Mouse (Mus musculus) cerebellum, postnatal 14 days (tissue): Measurements from ENCODE around the gene Fam210b.
A peak's percentile ranks its signal among the peaks of the same experiment; 100 is the strongest.

Source experiments
- DNase-seq, 2 experiments: peaks; one replicate each; pipeline ENCODE4 v3.0.0; 2021; ENCODE audit warnings: mixed read lengths in 2 of 2

Fam210b gene

GRCm38 (mm10) chr2:172353218-172353617 is 7.9 kb downstream of the Fam210b start:
- DNase-seq, result peak; percentile 24 to 28

DNA sequence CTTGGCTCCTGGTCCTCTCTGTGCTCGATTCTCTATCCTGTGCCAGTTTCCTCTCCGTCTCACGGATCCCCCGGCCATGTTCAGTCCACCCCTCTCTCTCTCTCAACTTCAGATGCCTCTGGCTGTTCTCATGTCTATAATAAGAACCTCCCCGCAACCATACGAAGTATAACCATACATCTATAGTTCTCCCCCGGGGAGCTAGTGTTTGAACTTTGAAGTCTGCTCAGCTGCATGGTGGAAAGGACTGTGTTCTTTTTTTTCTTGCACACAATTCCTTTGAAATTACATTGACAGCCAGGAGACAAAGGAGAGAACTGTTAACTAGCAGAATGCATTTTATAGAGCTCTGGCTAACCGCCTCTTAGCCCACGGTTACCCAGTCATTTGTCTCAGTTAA is 9.4 kb downstream of the Fam210b start:
- DNase-seq, result no peak

GRCm38 (mm10) chr2:172355833-172356232 is 10.5 kb downstream of the Fam210b start:
- peak; percentile 82 to 84 for DNase-seq

DNA sequence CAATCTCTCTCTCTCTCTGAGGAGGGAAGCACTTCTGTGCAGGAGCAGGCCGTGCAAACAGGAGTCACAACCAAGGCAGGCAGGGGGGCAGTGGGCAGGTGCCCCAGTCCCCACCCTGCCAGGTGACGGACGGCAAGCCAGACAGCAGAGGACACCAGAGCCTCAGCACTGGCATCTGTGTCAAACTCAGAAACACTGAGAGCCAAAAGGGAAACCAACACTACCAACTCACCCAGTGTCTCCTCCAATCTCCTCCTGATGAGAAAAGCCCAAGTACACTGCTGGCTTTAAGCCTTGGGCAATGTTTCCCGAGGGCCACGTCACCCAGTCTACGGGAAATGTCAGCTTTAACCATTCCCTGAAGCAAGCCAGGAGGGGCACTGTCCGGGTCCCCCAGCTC is 17.8 kb downstream of the Fam210b start:
- DNase-seq, result no peak

GRCm38 (mm10) chr2:172370411-172371223 is 25.3 kb downstream of the Fam210b start, which contains the start of the genes Aurka and Cstf1:
Gene Aurka, minus strand, starts transcription at chr2:172370535.
Gene Cstf1, plus strand, starts transcription at chr2:172370681.
- DNase-seq, result peak; percentile 95 to 96

DNA sequence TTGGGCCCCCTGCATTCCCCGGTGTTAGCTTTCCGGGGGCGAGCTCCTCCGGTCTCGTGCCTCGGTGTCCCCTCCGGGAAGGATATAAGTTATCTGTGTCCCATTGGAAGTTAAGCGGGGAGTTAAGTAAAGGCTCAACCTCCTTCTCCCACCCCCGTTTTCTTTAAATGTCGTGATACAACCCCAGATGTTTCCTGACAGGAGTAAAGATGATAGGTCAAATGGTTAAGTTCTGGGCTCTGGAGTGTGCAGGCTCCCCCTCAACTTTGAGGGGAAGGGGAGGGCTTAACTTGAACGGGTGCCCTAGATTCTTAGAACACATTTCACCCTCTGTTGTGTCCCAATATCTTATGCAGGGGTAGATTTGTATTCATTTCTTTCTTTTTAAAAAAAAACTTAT is 25.9 kb downstream of the Fam210b start:
- no peak for DNase-seq

GRCm38 (mm10) chr2:172376551-172376950 is 31.2 kb downstream of the Fam210b start:
- no peak for DNase-seq

DNA sequence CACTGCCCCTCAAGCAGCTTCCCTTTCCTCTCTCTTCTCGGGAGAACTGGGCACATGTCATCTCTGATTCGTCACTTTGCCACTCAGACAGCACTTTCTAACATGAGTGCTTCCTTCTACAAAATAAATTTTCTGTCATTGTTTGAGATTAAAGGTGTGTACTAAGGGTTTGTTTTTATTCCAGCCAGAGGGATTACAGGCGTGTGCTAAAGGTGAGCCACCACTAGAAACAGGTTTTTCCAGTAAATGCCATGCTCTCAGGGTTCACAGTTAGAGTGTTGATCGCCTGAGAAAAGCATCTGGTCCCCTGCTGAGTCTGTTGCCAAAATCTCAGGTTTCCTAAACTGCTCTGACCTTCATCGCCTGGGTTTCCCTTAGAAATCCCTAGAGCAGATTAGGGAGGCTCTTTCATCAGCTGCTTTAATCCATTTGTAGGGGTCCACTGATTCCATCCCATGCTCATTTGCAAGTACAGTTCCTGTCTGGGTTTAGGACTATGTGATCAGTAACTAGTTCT is 31.7 kb downstream of the Fam210b start:
- DNase-seq, result no peak

DNA sequence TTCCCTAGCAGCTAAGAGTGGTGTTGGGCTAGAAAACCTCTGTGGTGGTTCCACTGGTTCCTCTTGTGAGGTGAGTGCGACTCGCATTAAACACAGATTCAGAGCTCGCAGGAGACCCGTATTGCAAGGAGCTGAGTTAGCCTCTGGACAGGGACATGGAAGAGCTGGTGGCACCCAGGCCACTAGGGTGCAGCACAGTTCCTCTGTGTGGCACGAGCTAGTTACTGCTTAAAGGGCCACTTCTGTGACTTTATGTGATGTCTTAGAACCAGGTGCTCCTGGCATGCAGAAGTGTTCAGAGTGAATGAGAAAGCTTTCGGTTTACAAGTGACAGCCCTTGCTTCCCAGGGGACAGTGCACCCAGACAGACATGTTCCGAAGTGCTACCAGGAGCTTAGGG is 33.0 kb downstream of the Fam210b start:
- DNase-seq, result peak; percentile 27 to 39

- no peak for DNase-seq
Observed at GRCm38 (mm10) chr2:172380513-172380912, 35.1 kb downstream of the Fam210b start.

GRCm38 (mm10) chr2:172381341-172381740 is 36.0 kb downstream of the Fam210b start:
- no peak for DNase-seq

DNA sequence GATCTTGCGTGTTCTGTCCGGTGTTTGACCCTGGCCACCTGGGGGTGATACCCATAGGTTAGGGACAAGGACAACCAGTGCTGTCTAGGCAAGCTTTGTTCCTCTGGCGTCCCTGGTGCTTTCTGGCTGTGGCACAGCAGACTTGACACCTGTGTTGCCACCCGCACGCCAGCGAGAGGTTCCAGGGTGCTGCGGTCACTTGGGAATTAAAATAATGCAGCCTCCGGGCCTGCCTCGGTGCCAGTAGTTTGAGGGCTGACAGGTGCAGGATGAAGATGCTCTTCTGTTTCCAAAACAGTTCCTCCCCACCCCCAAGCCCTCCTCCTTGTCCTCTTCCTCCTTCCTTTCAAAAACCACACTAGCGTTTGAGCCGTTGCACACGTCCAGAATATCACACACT is 36.5 kb downstream of the Fam210b start:
- DNase-seq, result no peak

DNA sequence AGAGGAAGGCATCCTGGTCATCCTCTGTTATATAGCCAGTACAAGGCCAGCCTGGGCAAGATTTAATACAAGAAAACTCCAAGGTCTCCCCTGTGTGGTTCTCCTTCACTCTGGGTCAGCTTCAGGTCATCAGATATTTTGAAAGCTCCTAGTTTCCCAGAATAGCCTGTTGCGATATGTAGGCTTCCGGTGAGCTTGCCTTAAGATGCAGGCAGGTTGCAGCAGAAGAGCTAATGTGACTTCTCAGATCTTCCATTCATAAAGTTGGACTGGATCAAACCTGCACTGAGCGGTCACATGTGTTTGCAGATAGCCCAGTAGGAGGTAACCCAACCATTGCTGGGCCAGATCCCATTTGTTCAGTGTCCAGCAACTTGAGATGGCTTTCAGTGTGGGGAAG is 39.4 kb downstream of the Fam210b start:
- no peak for DNase-seq

- no peak for DNase-seq
Observed at GRCm38 (mm10) chr2:172390341-172390740, 45.0 kb downstream of the Fam210b start.

DNA sequence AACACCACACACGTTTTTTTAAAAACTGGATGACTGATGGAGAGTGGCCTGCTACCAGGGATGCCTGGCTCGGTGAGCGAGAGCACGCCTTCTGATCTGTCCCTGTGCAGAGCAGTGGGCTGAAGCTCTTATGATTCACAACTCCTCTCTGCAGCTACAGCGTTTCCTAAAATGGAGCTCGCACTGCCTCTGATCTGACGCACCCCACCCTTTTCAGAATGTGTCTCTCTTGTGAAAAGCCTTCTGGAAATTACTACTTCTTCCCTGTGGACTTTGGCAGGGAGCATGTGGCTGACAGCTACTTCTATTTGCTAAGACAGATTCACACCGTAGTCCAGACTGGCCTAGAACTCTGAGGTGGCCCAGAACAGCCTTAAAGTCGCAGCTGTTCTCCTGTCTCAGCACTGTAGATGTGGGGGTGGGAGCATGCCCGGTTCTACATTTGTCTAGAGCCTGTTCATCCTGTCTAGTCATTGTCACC is 46.7 kb downstream of the Fam210b start:
- DNase-seq, result no peak

DNA sequence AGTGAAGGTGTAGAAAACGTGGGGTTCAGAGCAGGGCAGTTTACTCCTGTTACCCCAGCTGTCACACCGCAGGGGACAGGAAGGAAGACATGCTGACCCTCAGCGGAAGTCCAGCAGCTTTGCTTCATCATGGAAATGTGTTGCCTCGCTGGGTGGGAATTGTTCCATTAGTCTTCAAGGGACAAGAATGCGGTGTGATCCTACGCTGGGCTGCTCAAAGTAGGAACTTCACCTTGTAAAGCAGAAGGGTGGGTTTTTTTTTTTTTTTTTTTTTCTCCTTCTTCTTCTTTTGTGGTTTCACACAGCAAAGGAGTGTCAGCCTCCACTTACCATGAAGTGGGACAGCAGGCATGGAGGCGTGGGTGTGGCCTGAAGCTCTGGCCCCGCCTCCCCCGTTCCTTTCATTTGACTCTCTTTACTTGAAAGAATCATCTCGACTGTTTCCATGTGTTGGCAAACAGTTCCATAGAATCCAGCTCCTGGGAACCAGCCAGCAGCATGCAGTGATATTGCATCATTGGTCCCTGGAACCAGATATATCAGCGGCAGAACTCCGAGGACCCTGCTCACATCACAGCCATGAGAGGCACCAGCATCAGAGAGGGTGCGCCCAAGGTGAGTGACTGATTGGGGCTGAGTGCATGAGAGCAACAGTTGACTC is 48.2 kb downstream of the Fam210b start, which contains the start of gene Cass4:
Cass4 (plus strand) TSS at position 404 of the 661 bp plus-strand sequence.
- DNase-seq, result peak in 1 of 2 experiments; percentile 25

DNA sequence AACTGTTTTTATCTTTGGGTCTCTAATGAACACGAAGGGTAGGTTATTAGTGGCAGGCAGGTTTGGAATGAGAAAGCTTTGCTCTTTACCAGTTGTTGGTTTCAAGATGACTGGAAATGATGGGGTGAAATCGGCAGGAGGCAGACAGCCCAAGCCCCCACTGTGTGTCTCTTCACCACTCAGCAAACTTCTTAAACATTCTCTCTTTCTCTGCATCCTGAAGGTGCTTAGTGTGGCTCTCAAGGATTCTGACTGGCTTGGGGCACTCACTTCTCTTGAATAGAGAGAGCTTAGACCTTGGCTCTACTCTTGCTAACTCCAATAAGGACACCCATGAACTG is 48.7 kb downstream of the Fam210b start:
- no peak for DNase-seq

- no peak for DNase-seq
Observed at GRCm38 (mm10) chr2:172394671-172395070, 49.3 kb downstream of the Fam210b start.

DNA sequence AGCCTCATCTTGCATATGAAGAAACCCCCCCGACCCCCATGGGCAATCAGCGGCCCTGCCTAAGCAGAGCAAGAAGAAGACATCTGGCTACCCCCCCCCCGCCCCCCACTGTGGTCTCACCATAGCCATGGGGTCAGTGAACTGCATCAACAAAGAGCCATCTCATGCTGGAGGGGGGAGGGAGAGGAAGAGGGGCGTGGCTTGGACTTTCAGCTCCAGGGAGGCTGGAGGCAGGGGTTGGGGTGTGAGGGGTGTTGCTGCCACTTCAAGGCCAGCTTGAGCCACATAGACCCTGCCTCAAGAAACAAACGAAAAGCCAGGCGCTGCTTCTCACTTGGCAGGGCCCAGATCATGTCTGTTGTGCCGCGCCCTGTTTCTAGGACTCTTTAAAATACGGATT is 50.6 kb downstream of the Fam210b start:
- DNase-seq, result no peak

GRCm38 (mm10) chr2:172399901-172400300 is 54.5 kb downstream of the Fam210b start:
- no peak for DNase-seq

GRCm38 (mm10) chr2:172401116-172401825 is 55.9 kb downstream of the Fam210b start:
- DNase-seq, result no peak

DNA sequence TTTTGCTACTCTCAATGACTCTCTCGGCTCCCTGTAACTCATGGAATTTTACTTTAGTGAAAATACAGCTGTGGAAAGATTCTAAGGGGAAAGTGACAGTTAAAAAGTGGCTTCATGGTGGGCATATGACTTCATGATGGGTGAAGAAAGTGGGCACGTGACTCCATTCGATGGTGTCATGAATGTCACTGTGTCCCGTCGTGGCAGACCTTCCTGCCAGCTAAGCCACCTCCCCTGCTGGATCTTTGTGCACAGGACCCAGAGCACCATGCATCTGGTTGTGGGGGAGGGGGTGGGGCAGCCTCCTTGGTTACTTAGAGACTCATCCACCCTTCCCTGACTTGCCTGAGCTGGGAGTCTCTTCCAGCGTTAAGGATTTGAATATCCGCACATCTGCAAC is 58.9 kb downstream of the Fam210b start:
- DNase-seq, result no peak

DNA sequence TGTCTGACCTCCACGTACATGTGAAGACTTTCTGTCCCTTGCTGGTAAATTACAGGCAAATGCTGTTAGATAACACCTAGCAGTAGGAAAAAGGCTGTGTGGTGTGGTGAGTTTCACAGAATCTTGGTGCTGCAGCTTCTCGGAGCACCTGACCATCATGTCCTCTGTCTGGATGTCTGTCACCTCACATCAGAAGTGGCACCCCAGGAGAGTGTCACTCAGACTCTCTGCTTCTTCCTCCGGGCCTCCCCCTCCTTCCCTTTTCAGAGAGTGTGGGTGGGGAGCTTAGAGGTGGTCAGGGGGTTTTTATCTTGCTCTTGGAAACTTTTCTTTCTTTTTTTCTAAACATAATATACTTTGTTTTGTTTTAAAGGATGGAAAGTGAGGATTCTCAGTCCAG is 59.6 kb downstream of the Fam210b start:
- no peak for DNase-seq
